Mouse (Mus musculus) spleen, postnatal 10 days (tissue): ENCODE results near the gene Acox1.
A peak's percentile ranks its signal among the peaks of the same experiment; 100 is the strongest.

Source experiments
- DNase-seq, 2 experiments: peaks; one replicate each; pipeline ENCODE4 v3.0.0; 2021 to 2022; ENCODE audit warnings: low spot score in 2 of 2

The Acox1 gene

DNA sequence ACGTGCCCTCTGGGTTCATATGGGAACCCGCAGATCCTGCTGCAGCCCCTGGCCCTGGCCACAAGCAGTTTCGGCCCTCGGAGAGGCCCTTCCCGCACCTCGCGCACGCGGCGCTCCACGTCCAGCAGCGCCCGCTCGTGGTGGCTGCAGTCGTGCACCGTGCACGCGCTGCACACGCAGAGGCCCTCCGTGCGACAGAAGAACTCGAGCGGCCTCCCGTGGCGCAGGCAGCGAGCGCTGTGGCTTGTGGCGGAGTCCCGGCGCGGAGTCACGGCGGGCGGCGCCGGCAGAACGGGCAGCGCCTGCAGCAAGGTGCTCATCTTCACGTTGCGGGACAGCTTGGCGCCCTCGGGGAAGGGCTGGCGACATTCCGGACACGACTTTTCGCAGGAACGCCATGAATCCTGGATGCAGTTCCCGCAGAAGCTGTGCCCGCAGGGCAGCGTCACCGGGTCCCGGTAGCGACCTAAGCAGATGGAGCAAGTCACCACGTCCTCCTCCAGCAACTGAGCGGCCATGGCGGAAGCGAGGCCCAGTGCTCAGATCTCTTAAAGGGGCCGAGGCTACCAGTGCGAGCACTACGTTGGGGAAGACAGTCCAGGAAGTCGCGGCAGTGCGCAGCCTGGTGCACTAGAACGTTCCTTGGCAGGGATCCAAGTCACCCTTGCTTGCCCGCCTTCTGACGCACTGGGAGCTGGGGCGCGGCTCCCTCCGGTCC, 68.2 kb downstream of the Acox1 start, which contains the start of gene Trim65:
TSS of gene Trim65 (minus strand) at position 641 of the 718 bp plus-strand sequence.
- DNase-seq = peak; percentile 80 to 88

DNA sequence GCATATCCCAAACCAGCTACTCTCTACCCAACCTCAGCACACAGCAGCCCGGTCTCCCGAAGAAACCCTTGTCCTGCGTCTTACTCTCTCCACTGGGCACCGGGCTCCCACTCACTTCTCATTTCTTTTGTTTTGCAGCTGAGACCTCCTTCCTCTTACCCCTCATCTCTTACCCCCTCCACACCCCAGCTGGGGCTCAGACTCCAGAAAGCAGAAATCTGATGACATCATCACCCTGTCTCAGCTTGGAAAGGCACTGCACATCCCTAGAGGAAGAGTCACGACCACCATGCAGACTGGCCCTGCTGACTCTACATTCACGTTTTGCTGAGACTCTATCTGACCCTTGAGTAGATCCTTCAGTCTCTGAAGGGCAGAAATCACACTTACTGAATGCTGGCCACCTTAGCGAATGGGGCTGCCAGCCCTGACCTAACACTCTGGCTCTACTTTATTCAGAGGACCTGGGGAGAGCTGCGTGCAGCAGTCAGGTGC, 68.8 kb downstream of the Acox1 start:
- DNase-seq = peak in 1 of 2 experiments; percentile 45

DNA sequence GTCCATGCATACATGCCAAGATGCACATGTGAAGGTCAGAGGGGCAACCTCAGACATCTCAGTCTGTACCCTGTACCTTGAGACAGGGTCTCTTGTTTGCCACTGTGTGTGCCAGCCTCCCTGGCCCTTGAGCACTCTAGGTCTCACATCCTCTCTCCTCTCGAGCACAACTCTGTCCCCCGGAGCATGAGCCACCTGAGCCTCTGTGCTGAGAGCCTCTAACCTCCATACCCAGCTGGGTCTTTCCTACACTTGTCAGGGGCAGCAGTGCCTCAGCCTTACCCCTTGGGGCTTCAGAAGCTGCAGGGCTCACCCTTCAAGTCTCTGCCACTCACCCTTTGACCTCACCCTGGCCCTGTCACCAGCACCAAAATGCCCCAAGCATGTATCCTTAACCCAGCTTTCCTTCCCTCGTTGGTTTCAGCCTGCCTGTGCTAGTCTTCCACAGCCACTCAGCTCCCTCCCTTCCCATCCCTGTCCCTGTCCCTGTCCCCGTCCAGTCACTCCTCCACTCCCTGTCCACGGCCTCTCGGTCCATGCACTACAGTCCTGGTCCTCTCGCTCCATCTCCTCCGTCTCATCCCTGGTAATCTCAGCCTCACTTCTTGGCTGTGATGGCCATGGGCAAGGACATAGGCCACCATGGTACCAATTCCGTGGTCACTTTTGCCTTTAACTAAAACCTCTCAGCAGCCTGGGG, 69.6 kb downstream of the Acox1 start:
- no peak for DNase-seq

DNA sequence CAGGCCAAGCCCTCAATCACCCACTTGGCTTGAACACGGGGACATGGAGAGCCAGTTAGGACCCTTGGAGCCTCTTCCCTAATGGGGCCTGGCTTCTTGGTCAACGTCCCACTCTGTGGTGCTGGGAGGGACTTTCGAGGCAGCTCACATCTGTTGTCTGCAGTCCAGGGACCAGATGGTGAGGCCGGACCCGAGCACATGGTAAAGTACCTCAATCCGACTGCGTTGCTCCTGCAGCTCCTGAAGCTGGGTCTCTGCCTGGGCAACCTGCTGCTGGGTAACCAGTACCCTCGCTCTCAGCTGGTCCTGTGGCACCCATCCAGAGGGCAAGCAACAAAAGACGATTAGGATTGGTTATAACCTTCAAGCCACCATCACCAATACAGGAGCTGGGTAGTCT, 70.9 kb downstream of the Acox1 start:
- DNase-seq = no peak

DNA sequence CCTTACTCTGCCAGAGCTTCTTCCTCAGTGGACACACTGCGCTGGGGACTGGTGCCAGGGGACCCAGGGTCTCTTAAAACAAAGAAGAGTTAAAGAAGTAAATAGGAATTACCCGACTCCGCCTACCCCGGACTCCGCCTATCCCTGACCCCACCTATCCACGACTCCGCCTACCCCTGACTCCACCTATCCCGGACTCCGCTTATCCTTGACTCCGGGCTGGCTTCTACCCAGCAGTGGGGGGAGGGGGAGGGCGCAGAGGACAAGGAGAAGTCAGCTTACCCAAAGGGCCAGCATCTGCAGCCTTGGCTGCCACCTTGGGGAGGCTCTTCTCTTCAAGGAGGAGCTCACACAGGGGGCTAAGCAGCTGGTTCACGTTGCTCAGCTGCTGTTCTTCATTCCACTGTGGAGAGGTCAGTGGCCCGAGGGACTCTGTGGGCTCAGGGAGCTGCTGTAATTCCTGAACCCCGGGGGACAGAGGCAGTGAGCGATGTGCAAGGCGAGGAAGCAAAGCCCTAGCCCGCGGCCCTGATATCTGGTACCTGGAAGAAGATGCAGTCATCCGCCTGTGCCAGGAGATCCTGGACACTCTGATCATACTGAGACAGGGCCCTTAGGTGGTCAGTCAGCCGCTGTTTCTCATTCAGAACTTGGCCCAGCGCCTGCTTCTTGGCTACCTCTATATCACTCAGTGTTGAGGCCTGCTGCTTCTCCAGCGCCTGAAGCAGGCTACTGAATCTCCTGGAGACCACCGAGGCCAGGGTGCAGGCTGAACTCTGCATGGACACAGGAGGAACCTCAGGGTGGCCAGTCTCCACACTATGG, 71.5 kb downstream of the Acox1 start, which contains the start of gene Trim47:
TSS of gene Trim47 (minus strand) at position 55 of the 825 bp plus-strand sequence.
- DNase-seq = peak; percentile 24 to 73

DNA sequence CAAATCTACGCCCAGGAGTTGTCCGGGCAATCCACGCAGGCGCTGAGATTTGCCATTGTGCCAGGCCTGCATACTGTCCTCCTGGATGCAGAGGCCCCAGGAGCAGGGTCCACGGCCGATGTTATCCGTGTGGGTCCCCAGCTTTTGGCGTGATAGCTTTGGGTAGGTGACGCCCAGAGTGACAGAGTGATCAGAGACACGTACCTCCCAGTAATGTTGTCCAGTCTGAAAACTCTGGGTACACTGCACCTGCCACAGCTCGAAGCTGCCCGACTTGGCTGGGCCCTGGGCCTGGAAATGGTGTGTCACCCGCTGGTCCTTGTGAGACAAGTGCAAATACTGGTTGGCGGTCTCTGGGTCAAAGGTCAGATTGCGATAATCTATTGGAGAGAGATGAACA, 72.6 kb downstream of the Acox1 start:
- DNase-seq = no peak
